Mouse (Mus musculus) stomach, postnatal 0 days (tissue): ENCODE results near the gene Pcbp1. TPM values are rescaled to one million over a fixed set of nuclear protein-coding genes. Genes with fewer than 3 reads are reported as not detected.

ENCODE experiments used
- ATAC-seq: fragments of 200-750 bp; cut with Nextera tagmentation; 2 replicates; pipeline ENCODE4 v1.8.0; 2017; ENCODE audit not compliant: low FRiP score, low TSS enrichment
- DNase-seq: peaks from one replicate; pipeline ENCODE4 v3.0.0-alpha.2; 2016; ENCODE audit warnings: low spot score
- H3K27ac ChIP-seq: fragments of 300-500 bp; sonication (generic); replicated peaks from 2 replicates; pipeline ENCODE4 v1.5.1; 2014; ENCODE audit warnings: mild to moderate bottlenecking, control low read depth
- H3K27me3 ChIP-seq: fragments of 300-500 bp; sonication (generic); 2 replicates; pipeline ENCODE4 v1.6.1; 2014; ENCODE audit warnings: low read length; ENCODE audit not compliant: control insufficient read depth, insufficient read depth
- H3K36me3 ChIP-seq: fragments of 300-500 bp; sonication (generic); 2 replicates; pipeline ENCODE4 v1.6.1; 2014; ENCODE audit warnings: low read length, mixed read lengths; ENCODE audit not compliant: control insufficient read depth, insufficient read depth
- H3K4me1 ChIP-seq: fragments of 300-500 bp; sonication (generic); replicated peaks from 2 replicates; pipeline ENCODE4 v1.6.1; 2014; ENCODE audit warnings: antibody characterized with exemption; ENCODE audit not compliant: control insufficient read depth, insufficient read depth
- H3K4me2 ChIP-seq: fragments of 300-500 bp; sonication (generic); replicated peaks from 2 replicates; pipeline ENCODE4 v1.6.1; 2014; ENCODE audit warnings: low read depth, mild to moderate bottlenecking, control low read depth, moderate library complexity
- H3K4me3 ChIP-seq: fragments of 300-500 bp; sonication (generic); 2 replicates; pipeline ENCODE4 v1.5.1; 2014; ENCODE audit warnings: low read depth, low read length, control low read depth
- H3K9ac ChIP-seq: fragments of 300-500 bp; sonication (generic); 2 replicates; pipeline ENCODE4 v1.6.1; 2014; ENCODE audit warnings: mild to moderate bottlenecking, low read length, control low read depth, mixed read lengths
- H3K9me3 ChIP-seq: fragments of 300-500 bp; sonication (generic); 2 replicates; pipeline ENCODE4 v1.6.1; 2016; ENCODE audit warnings: low read length; ENCODE audit not compliant: control insufficient read depth
- CTCF ChIP-seq: IDR thresholded peaks from 2 replicates; pipeline ENCODE4 v1.5.1; 2016; ENCODE audit warnings: antibody characterized with exemption, low read depth, mild to moderate bottlenecking, moderate library complexity
- EP300 ChIP-seq: optimal IDR thresholded peaks from 2 replicates; pipeline ENCODE3; 2016; ENCODE audit warnings: antibody characterized with exemption
- WGBS: fragments of 180-500 bp; shearing (Covaris S2); extraction: QIAGEN DNeasy Blood & Tissue Kit; methylation state at CpG from one replicate; pipeline ENCODE4 v1.1.7; 2014; 5-methylcytosine and 5-hydroxymethylcytosine counted together
- polyA plus RNA-seq: library from polyadenylated mRNA; unstranded; fragments of >200 nt; fragmentation: Nextera tagmentation; extraction: Ambion mirVana; gene quantifications from 2 replicates; pipeline ENCODE4 v1.2.1, GENCODE M21; 2015

The Pcbp1 gene
- polyA plus RNA-seq, 1 experiment from 2014 or later = 337 TPM

DNA sequence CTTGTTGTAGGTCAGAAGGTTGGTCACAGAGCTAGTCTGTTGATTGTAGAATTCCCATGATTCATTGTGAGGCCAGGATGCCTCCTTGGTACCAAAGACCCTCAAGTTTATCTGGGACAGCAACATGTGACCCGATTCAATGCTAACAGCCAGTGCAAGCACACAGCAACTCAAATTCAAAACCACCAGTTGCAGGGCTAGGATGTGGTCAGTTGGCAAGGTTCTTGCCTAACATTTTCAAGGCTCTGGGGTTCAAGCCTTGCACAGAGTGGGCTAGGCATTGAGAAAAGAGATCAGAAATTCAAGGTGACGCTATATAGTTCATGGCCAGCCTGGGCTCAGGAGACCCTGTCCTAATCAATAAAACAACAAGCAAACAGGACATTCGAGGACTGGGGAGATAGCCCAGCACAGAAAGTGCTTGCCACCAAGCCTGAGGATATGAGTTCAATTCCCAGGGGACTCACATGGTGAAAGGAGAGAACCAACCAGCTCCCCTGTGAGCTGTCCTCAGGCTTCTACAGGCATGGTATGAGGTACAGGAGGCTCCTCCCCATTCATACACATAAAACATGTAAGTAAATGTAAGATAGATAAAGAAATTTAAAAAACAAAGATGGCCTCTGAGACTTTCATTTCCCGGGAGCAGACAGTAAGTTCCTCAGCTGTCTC, 16.8 kb downstream of the Pcbp1 start:
- Histone ChIP-seq H3K27ac (no peak overlapping the region), H3K4me2 (no peak overlapping the region), H3K27me3 (no peaks in the 10 kb centered on the region), H3K9ac (no peak overlapping the region), H3K9me3 (no peaks in the 10 kb centered on the region), H3K4me3 (no peak overlapping the region), H3K4me1 (no peaks in the 10 kb centered on the region), H3K36me3 (no peaks in the 10 kb centered on the region)
- ATAC-seq = no peak
- TF ChIP-seq CTCF = no peak
- no peak for TF ChIP-seq EP300
- WGBS = 79% methylated on average over 4 of the region's 4 CpGs
- DNase-seq = no peak

DNA sequence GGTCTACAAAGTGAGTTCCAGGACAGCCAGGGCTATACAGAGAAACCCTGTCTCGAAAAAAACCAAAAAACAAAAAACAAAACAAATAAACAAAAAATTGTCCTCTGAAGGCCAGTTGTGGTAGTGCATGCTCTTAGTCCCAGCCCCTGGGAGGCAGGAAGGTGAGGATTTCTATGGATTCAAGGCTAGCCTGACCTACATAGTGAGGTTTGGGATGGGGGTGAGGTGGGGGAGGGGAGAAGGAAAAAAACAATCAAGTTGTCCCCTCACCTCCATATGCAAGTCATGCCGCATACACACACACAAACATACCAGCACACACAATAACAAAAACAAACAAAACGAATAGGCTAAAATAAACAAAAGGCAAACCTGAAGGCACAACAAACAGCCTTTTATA, 17.4 kb downstream of the Pcbp1 start:
- ATAC-seq = no peak
- H3K4me3 ChIP-seq = no peak overlapping the region
- no peak overlapping the region for H3K9ac ChIP-seq
- no peaks in the 10 kb centered on the region for H3K9me3 ChIP-seq
- H3K4me1 ChIP-seq = no peaks in the 10 kb centered on the region
- 73% methylated on average over 3 of the region's 3 CpGs for WGBS
- no peak overlapping the region for H3K4me2 ChIP-seq
- TF ChIP-seq EP300 = no peak
- TF ChIP-seq CTCF = no peak
- no peak overlapping the region for H3K27ac ChIP-seq
- H3K36me3 ChIP-seq = no peaks in the 10 kb centered on the region
- no peaks in the 10 kb centered on the region for H3K27me3 ChIP-seq
- DNase-seq = no peak

DNA sequence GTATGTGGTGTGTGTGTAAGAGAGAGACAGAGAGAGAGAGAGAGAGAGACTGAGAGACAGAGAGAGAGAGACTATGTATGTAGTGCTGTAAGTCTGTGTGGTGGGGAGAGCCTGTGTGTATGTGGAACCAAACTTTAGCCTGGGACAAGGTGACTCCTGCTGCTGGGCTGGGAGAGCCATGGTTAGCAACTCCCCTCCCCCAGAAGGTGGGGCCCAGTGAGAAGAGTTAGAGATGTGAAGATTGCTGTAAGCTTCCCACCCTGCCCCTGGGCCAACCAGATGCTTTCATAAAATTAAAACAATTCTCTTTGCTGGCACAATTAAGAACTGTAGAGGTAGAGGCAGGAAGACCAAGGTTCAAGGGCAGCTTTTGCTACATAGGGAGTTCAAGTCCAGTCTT, 19.0 kb downstream of the Pcbp1 start:
- no peak for ATAC-seq
- no peaks in the 10 kb centered on the region for H3K27me3 ChIP-seq
- no peaks in the 10 kb centered on the region for H3K36me3 ChIP-seq
- no peak overlapping the region for H3K4me3 ChIP-seq
- DNase-seq = no peak
- no peaks in the 10 kb centered on the region for H3K9me3 ChIP-seq
- TF ChIP-seq CTCF (no peak), EP300 (no peak)
- no peaks in the 10 kb centered on the region for H3K4me1 ChIP-seq
- no peak overlapping the region for H3K9ac ChIP-seq
- no peak overlapping the region for H3K4me2 ChIP-seq
- H3K27ac ChIP-seq = no peak overlapping the region

DNA sequence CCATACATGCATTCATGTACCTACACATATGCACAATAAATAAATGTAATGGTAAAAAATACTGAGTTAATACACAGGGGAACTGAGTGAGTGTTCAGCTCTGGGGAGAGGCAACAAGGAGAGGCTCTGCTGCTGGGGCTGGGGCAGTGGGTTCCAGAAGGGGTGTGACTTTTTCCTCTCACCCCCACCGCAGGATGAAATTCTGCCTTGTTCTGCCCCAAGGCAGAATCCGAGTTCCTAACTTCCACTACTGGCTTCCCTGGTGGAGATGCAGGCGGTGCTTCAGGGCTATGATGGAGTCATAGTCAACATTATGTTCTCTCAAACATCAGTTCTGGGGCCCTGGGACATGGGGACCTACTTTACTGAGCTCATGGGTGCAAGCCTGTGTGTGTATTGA, 19.8 kb downstream of the Pcbp1 start:
- Histone ChIP-seq H3K9ac (no peak overlapping the region), H3K4me2 (no peak overlapping the region), H3K27me3 (no peaks in the 10 kb centered on the region), H3K4me1 (no peaks in the 10 kb centered on the region), H3K36me3 (no peaks in the 10 kb centered on the region), H3K9me3 (no peaks in the 10 kb centered on the region), H3K4me3 (no peak overlapping the region), H3K27ac (no peak overlapping the region)
- DNase-seq (no peak), ATAC-seq (no peak)
- TF ChIP-seq EP300 = no peak
- TF ChIP-seq CTCF = no peak
- WGBS = 88% methylated on average over 3 of the region's 3 CpGs

DNA sequence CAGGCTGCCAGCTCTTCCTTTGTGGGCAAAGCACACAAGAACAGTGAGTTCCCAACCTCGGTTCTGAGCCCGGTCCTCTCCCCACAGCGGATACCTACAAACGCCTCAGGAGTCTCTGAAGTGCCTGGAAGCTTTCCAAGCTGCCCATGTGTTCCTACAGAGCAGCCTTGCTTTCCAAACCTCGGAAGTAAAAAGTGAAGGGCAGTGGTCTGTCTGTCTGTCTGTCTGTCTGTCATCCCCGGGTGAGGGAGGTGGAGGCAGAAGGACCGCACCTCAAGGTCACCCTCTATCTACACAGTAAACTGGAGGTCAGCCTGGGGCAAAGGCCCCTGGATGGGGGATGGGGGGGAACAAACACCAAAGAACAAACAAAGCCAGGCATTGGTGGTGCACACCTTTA, 20.4 kb downstream of the Pcbp1 start:
- Histone ChIP-seq H3K27me3 (no peaks in the 10 kb centered on the region), H3K4me2 (no peak overlapping the region), H3K9me3 (no peaks in the 10 kb centered on the region), H3K4me3 (no peak overlapping the region), H3K27ac (no peak overlapping the region), H3K9ac (no peak overlapping the region), H3K4me1 (no peaks in the 10 kb centered on the region), H3K36me3 (no peaks in the 10 kb centered on the region)
- ATAC-seq (no peak), DNase-seq (no peak)
- TF ChIP-seq EP300 (no peak), CTCF (no peak)
- WGBS = 50% methylated on average over 7 of the region's 7 CpGs

DNA sequence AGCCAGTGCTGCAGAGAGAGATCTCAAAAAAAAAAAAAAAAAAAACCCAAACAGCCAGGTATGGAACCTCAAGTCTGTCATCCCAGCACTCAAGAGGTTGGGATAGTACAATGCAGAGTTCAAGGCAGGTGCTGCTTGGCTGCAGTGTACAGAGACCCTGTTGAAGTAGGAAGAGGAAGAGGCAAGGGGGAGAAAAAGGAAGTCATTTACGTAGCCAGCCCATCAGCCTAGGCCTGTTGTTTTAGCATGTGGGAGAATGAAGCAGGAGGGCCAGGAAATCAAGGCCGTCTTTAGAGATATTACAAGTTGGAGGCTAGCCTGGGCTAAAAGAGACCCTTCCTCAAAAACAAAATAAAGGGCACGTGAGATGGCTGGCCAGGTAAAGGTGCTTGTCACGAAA, 22.6 kb downstream of the Pcbp1 start:
- DNase-seq (no peak), ATAC-seq (no peak)
- no peak overlapping the region for H3K4me2 ChIP-seq
- no peak for TF ChIP-seq EP300
- TF ChIP-seq CTCF = no peak
- H3K36me3 ChIP-seq = no peaks in the 10 kb centered on the region
- H3K9ac ChIP-seq = no peak overlapping the region
- H3K9me3 ChIP-seq = no peaks in the 10 kb centered on the region
- H3K4me3 ChIP-seq = no peak overlapping the region
- WGBS = 85% methylated on average over 4 of the region's 4 CpGs
- H3K4me1 ChIP-seq = no peaks in the 10 kb centered on the region
- H3K27me3 ChIP-seq = no peaks in the 10 kb centered on the region
- no peak overlapping the region for H3K27ac ChIP-seq
